Mouse (Mus musculus): ENCODE results near the gene Kif6. TPM values are rescaled to one million over a fixed set of nuclear protein-coding genes. Genes with fewer than 3 reads are reported as not detected.

The Kif6 gene
- total and polyA plus RNA-seq, 3 experiments = 0.11 TPM; not detected in 2

GRCm38 (mm10) chr17:49799168-49799567 is 184.2 kb downstream of the Kif6 start:
- H3K4me1 ChIP-seq (ENCODE audit: insufficient read depth, low read depth, low read length) = no peaks in the 10 kb centered on the region
- no peak overlapping the region for H3K4me3 ChIP-seq (ENCODE audit: low read depth, low read length)
- H3K27me3 ChIP-seq (ENCODE audit: insufficient read depth, low read length) = no peaks in the 10 kb centered on the region
- no peak for DNase-seq (ENCODE audit: low spot score)
- no peak for ATAC-seq (ENCODE audit: extremely low read depth, insufficient number of reproducible peaks, low FRiP score, poor library complexity, severe bottlenecking)
- H3K36me3 ChIP-seq (replicated peaks) = no peaks in the 10 kb centered on the region
- no peak for TF ChIP-seq POLR2AphosphoS5 (IDR thresholded peaks at IDR 0.05; ENCODE audit: insufficient replicate concordance, low read depth, low read length)
- TF ChIP-seq GATA2 (IDR thresholded peaks at IDR 0.05; ENCODE audit: borderline replicate concordance, low read depth, low read length) = no peak
- peaks cover 44% of the 10 kb centered on the region for H3K9me3 ChIP-seq (replicated peaks)

GRCm38 (mm10) chr17:49800157-49800556 is 185.2 kb downstream of the Kif6 start:
- Histone ChIP-seq H3K36me3 (replicated peaks) (no peaks in the 10 kb centered on the region), H3K27me3 (ENCODE audit: insufficient read depth, low read length) (no peaks in the 10 kb centered on the region), H3K4me3 (ENCODE audit: low read depth, low read length) (no peak overlapping the region), H3K9me3 (replicated peaks) (peaks cover 43% of the 10 kb centered on the region), H3K4me1 (ENCODE audit: insufficient read depth, low read depth, low read length) (no peaks in the 10 kb centered on the region)
- DNase-seq (ENCODE audit: low spot score) (no peak), ATAC-seq (ENCODE audit: extremely low read depth, insufficient number of reproducible peaks, low FRiP score, poor library complexity, severe bottlenecking) (no peak)
- no peak for TF ChIP-seq TAL1 (conservative IDR thresholded peaks at IDR 0.05; ENCODE audit: low read depth, low read length)
- TF ChIP-seq GATA2 (IDR thresholded peaks at IDR 0.05; ENCODE audit: borderline replicate concordance, low read depth, low read length) = no peak

GRCm38 (mm10) chr17:49807461-49807860 is 192.5 kb downstream of the Kif6 start:
- DNase-seq (ENCODE audit: low spot score) = no peak
- H3K4me1 ChIP-seq (ENCODE audit: insufficient read depth, low read depth, low read length) = no peaks in the 10 kb centered on the region
- TF ChIP-seq CTCF (IDR thresholded peaks at IDR 0.05; ENCODE audit: low read depth, low read length) (no peak), GATA1 (IDR thresholded peaks at IDR 0.05; ENCODE audit: borderline replicate concordance, low read length) (no peak), POLR2AphosphoS5 (IDR thresholded peaks at IDR 0.05; ENCODE audit: insufficient replicate concordance, low read depth, low read length) (no peak)
- H3K27me3 ChIP-seq (ENCODE audit: insufficient read depth, low read length) = no peaks in the 10 kb centered on the region
- no peak for ATAC-seq (ENCODE audit: extremely low read depth, insufficient number of reproducible peaks, low FRiP score, poor library complexity, severe bottlenecking)
- no peak overlapping the region for H3K4me3 ChIP-seq (ENCODE audit: low read depth, low read length)
- no peaks in the 10 kb centered on the region for H3K36me3 ChIP-seq (replicated peaks)
- peaks cover 46% of the 10 kb centered on the region for H3K9me3 ChIP-seq (replicated peaks)

- Histone ChIP-seq H3K27me3 (ENCODE audit: insufficient read depth, low read length) (no peaks in the 10 kb centered on the region), H3K36me3 (replicated peaks) (no peaks in the 10 kb centered on the region), H3K4me3 (ENCODE audit: low read depth, low read length) (no peak overlapping the region), H3K9me3 (replicated peaks) (peaks cover 52% of the 10 kb centered on the region), H3K4me1 (ENCODE audit: insufficient read depth, low read depth, low read length) (no peaks in the 10 kb centered on the region)
- DNase-seq (ENCODE audit: low spot score) (no peak), ATAC-seq (ENCODE audit: extremely low read depth, insufficient number of reproducible peaks, low FRiP score, poor library complexity, severe bottlenecking) (no peak)
- TF ChIP-seq POLR2AphosphoS5 (IDR thresholded peaks at IDR 0.05; ENCODE audit: insufficient replicate concordance, low read depth, low read length) = no peak
These were observed 193.9 kb downstream of the Kif6 start for GRCm38 (mm10) chr17:49808712-49809343.

- DNase-seq (ENCODE audit: low spot score) (no peak), ATAC-seq (ENCODE audit: extremely low read depth, insufficient number of reproducible peaks, low FRiP score, poor library complexity, severe bottlenecking) (no peak)
- H3K4me1 ChIP-seq (ENCODE audit: insufficient read depth, low read depth, low read length) = no peaks in the 10 kb centered on the region
- no peaks in the 10 kb centered on the region for H3K36me3 ChIP-seq (replicated peaks)
- H3K4me3 ChIP-seq (ENCODE audit: low read depth, low read length) = no peak overlapping the region
- TF ChIP-seq GATA1 (IDR thresholded peaks at IDR 0.05; ENCODE audit: borderline replicate concordance, low read length) = no peak
- no peak for TF ChIP-seq GATA2 (IDR thresholded peaks at IDR 0.05; ENCODE audit: borderline replicate concordance, low read depth, low read length)
- no peak for TF ChIP-seq CTCF (IDR thresholded peaks at IDR 0.05; ENCODE audit: low read depth, low read length)
- no peak for TF ChIP-seq TAL1 (conservative IDR thresholded peaks at IDR 0.05; ENCODE audit: low read depth, low read length)
- no peak for TF ChIP-seq POLR2AphosphoS5 (IDR thresholded peaks at IDR 0.05; ENCODE audit: insufficient replicate concordance, low read depth, low read length)
- H3K9me3 ChIP-seq (replicated peaks) = peaks cover 65% of the 10 kb centered on the region
- H3K27me3 ChIP-seq (ENCODE audit: insufficient read depth, low read length) = no peaks in the 10 kb centered on the region
These were observed 199.1 kb downstream of the Kif6 start for GRCm38 (mm10) chr17:49813893-49814640.

- H3K4me1 ChIP-seq (ENCODE audit: insufficient read depth, low read depth, low read length) = no peaks in the 10 kb centered on the region
- H3K36me3 ChIP-seq (replicated peaks) = no peaks in the 10 kb centered on the region
- DNase-seq (ENCODE audit: low spot score) (no peak), ATAC-seq (ENCODE audit: extremely low read depth, insufficient number of reproducible peaks, low FRiP score, poor library complexity, severe bottlenecking) (no peak)
- TF ChIP-seq CTCF (IDR thresholded peaks at IDR 0.05; ENCODE audit: low read depth, low read length) (no peak), GATA2 (IDR thresholded peaks at IDR 0.05; ENCODE audit: borderline replicate concordance, low read depth, low read length) (no peak), GATA1 (IDR thresholded peaks at IDR 0.05; ENCODE audit: borderline replicate concordance, low read length) (no peak), POLR2AphosphoS5 (IDR thresholded peaks at IDR 0.05; ENCODE audit: insufficient replicate concordance, low read depth, low read length) (no peak), TAL1 (conservative IDR thresholded peaks at IDR 0.05; ENCODE audit: low read depth, low read length) (no peak)
- no peak overlapping the region for H3K4me3 ChIP-seq (ENCODE audit: low read depth, low read length)
- H3K27me3 ChIP-seq (ENCODE audit: insufficient read depth, low read length) = no peaks in the 10 kb centered on the region
- peaks cover 72% of the 10 kb centered on the region for H3K9me3 ChIP-seq (replicated peaks)
These were observed 201.2 kb downstream of the Kif6 start for GRCm38 (mm10) chr17:49816067-49816565.
